Mouse (Mus musculus) macrophage (primary cell): ENCODE results near the gene Gm49425. TPM values are rescaled to one million over a fixed set of nuclear protein-coding genes. Genes with fewer than 3 reads are reported as not detected.

ENCODE experiments used
- H3K27ac ChIP-seq: fragments of 350-480 bp; formaldehyde crosslinking; 2 replicates; pipeline ENCODE4 v1.9.0; 2021
- H3K36me3 ChIP-seq: fragments of 350-480 bp; formaldehyde crosslinking; 2 replicates; pipeline ENCODE4 v1.9.0; 2021; ENCODE audit errors: inconsistent target
- H3K4me3 ChIP-seq: fragments of 350-480 bp; formaldehyde crosslinking; 2 replicates; pipeline ENCODE4 v1.9.0; 2021; ENCODE audit errors: inconsistent target
- H3K79me2 ChIP-seq: fragments of 350-480 bp; formaldehyde crosslinking; 2 replicates; pipeline ENCODE4 v1.9.0; 2021; ENCODE audit errors: inconsistent target
- WGBS: methylation state at CpG from one replicate; pipeline ENCODE4 v1.1.7; 2026; ENCODE audit warnings: inconsistent platforms; ENCODE audit not compliant: missing documents; 5-methylcytosine and 5-hydroxymethylcytosine counted together
- polyA plus RNA-seq: library from polyadenylated mRNA; stranded (reverse); fragments of 250-400 nt; gene quantifications from 3 replicates; pipeline ENCODE4 v1.2.4, GENCODE M21; 2018; ENCODE audit warnings: inconsistent platforms

Gm49425 gene
- polyA plus RNA-seq, 1 experiment from 2014 or later, result not detected

DNA sequence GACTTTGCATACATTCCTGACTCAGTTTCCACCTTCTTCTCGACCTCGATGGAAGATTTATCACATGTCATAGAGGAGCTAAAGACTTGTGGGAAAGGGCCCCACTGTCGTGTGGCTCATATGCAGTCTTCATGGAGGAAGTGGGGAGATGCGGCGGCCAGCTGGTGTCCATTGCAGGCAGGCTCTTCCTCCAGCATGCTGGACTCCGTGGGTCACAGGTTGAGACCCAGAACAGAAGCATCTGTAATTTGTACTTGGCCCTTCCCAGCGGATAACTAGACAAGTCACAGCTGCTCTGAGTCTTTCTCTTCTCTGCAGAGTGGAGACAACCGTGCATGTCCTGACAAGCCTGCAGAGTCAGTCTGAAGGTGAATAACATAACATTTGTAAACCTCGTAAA lies 8.8 kb downstream of the Gm49425 start:
- H3K4me3 ChIP-seq, result no peak overlapping the region
- H3K79me2 ChIP-seq, result no peaks in the 10 kb centered on the region
- no peak overlapping the region for H3K27ac ChIP-seq
- 78% methylated on average over 9 of the region's 9 CpGs for WGBS
- no peaks in the 10 kb centered on the region for H3K36me3 ChIP-seq

DNA sequence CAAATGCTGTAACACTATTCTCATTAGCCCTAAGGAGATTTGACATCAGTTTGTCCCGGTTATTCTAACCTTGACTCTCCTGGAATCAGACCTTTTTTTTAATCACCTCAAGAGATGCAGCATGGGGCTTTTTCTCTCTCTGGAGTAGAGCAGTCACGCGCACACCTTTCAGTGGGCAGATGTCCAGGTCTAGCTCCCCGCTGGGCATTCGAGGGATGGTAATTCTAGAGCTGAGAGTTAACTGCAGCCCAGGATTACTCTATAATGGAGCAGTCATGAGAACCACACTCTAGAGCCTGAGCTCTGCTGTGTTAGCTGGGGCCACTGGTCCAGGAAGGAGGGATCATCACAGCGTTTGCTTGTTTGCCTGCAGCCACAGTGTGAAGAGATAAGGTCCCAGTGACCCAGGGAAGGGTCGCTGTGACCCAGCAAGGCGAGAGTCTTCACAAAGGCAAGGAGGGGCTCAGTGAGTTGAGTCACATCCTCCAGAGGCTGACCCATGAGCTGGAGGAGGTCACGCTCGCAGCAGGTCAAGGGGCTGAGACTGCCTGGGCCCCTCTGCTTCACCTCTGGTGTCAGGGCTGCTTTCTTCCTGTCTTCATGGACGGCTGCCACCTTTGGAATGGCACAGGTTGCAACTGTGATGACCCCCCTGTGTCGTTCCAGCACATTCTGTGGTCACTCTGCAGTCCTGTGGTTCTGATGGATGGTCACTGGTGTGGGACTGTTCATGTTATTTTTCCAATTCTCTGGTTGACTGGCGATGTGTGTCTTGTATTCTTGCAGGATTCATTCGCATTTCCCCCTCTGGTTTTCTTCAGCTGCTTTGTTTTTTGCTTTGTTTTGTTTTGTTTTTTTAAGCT lies 9.9 kb downstream of the Gm49425 start:
- Histone ChIP-seq H3K27ac (no peak overlapping the region), H3K36me3 (no peaks in the 10 kb centered on the region), H3K4me3 (no peak overlapping the region), H3K79me2 (no peaks in the 10 kb centered on the region)
- WGBS, result 65% methylated on average over 14 of the region's 14 CpGs

DNA sequence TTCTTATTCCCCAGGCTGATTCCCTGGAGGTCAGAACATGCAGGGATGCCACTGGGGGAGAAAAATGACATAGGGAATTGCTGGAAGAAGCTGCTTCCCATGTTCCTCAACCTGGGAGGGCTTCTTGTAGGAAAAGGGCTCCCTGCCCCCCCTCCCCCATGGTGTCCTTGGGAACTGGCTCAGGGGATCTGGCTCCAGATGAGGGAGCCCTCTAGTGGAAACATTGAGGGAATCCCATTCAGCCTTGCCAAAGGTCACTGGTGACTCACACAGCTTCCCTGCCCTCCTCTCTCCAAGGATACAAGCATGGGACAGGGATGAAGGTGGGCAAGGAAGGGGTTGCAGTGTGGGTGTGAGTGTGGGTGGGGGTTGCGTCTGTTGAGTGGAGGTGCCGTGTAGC lies 19.9 kb downstream of the Gm49425 start:
- H3K36me3 ChIP-seq, result no peaks in the 10 kb centered on the region
- H3K4me3 ChIP-seq, result no peak overlapping the region
- no peak overlapping the region for H3K27ac ChIP-seq
- H3K79me2 ChIP-seq, result no peaks in the 10 kb centered on the region
- WGBS, result 92% methylated on average over 2 of the region's 2 CpGs

DNA sequence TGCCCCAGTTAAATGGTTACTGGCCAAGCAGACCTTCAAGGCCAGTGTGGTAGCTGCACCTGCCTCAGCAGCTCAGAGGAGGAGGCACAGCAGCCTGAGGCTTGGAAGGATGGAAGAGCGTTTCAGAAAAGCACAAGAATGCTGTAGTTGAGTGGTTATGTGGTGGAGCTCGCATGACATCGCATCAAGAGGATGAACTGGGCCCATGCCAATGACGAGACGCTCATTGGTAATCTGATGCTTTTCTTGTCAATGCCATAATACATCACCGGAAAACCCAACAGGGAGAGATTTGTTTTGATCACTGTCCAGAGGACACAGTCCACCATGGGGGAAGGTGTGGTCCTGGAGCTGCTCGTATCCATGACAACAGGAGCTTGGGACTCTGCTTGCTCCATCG lies 21.8 kb downstream of the Gm49425 start:
- no peaks in the 10 kb centered on the region for H3K79me2 ChIP-seq
- H3K27ac ChIP-seq, result no peak overlapping the region
- WGBS, result 93% methylated on average over 8 of the region's 8 CpGs
- no peaks in the 10 kb centered on the region for H3K36me3 ChIP-seq
- no peak overlapping the region for H3K4me3 ChIP-seq

DNA sequence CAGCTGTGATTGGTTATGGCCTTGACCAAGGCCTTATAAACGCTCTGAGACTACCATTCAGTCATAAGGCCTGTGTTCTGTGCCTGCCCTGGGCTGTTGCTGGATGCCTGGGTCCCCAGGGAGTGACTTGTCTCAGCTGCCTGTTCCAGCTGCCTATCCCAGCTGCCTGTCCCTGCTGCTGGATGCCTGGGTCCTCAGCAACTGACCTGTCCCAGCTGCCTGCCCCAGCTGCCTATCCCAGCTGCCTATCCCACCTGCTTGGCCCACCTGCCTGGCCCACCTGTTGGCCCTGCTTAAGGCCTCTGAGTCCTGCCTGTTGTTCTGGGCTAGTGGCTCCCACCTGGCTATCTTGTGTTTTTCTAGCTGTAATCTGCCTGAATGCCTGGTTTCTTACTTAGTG lies 22.9 kb downstream of the Gm49425 start:
- H3K36me3 ChIP-seq, result no peaks in the 10 kb centered on the region
- H3K4me3 ChIP-seq, result no peak overlapping the region
- H3K27ac ChIP-seq, result no peak overlapping the region
- 71% methylated on average over 1 of the region's 1 CpGs for WGBS
- no peaks in the 10 kb centered on the region for H3K79me2 ChIP-seq

DNA sequence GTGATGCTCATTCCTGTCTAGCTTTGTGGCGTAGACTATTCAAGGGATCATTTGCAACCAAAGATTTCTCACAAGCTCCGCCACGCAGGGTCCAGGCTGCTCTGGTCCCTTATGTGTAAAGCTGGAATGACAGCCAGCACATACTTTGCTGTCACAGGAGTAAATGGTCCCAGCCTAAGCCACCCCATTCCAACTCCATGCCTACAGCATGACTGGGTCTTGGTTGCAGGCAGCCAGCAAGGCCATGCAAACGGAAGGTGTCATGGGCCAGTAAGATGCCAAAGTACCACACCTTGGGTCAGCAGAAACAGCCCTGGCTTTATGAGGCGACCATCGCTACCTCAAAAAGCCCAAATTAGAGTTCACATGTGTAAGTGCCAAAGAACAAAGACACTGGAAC lies 23.3 kb downstream of the Gm49425 start:
- Histone ChIP-seq H3K27ac (no peak overlapping the region), H3K36me3 (no peaks in the 10 kb centered on the region), H3K79me2 (no peaks in the 10 kb centered on the region), H3K4me3 (no peak overlapping the region)
- WGBS, result 93% methylated on average over 6 of the region's 6 CpGs

DNA sequence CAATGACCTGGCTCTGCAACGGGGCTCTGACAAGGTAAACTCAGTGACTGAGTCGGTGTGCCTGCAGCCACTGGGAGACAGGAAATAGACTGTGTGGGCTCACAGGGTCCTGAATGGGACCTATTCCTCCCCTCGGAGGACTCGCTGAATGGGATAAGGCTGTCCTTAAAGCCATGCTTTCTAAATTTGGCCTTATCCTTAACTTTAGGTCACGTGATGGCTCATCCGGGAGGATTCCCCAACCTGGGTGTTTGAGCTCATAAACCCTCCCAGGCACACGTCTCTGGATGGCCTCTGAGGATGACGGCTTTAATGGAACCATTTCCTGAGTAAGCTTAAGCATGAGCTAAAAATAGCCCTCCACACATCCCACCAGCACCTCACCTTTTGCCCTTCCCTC lies 24.3 kb downstream of the Gm49425 start:
- no peak overlapping the region for H3K27ac ChIP-seq
- WGBS, result 56% methylated on average over 8 of the region's 8 CpGs
- H3K79me2 ChIP-seq, result no peaks in the 10 kb centered on the region
- no peak overlapping the region for H3K4me3 ChIP-seq
- H3K36me3 ChIP-seq, result no peaks in the 10 kb centered on the region

DNA sequence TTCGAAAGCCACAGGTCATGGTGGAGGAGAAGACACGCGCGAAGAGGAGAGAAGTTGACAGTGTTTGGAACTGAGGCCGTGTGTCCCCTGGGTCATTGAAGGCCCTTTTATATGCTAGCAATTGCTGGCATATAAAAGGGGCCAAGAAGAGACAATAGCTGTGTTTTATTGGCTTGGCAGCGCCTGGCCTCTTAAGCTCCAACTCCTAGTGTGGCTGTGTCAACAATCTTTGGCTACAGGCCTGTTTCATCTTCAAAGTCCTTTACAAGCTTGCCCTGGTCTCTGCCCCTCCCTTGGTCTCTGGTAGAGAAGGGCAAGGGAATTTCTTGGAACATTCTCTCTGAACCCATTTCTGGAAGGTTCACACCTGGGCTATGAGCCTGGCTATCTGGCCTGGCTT lies 25.6 kb downstream of the Gm49425 start, which contains the start of gene Krt83:
TSS of gene Krt83 (minus strand) at position 82 of the 400 bp plus-strand sequence.
- Histone ChIP-seq H3K4me3 (no peak within 1 kb of the TSS), H3K79me2 (no peaks in the 10 kb centered on the region), H3K36me3 (no peaks in the 10 kb centered on the region), H3K27ac (no peak within 1 kb of the TSS)
- 91% methylated on average over 6 of the region's 6 CpGs for WGBS

DNA sequence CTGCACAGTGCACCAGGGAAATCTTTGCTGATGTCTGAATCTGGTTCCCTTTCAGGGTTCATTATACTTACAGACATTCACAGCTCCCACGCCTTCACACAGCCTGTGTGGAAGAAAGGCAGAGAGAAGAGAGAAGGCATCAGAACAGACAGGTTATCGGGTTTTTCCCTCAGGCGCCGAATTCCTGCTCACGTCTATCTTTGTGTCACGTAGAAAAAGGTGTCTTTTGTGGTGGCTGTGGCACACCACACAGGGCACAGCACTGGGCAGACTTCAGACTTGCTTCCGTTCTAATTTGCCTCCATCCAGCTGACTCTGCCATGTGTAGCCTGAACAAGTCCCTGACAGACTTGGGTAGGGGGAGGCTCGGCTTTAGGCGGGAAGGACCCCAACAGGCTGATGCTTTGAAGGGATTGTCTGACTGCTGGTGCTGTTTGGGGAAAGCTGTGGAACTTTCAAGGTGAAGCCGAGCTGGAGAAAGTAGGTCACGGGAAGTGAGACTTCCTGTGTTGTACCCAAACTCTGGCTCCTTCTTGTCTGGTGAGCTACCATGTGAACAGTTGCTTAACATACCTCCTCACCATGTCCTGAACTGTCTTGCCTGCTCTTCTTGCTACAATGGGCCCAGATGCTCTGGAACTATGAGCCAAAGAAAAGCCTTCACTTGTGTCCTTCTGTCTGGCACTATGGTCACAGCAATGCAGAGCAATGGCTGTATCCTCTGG lies 31.0 kb downstream of the Gm49425 start:
- no peaks in the 10 kb centered on the region for H3K36me3 ChIP-seq
- H3K4me3 ChIP-seq, result no peak overlapping the region
- WGBS, result 43% methylated on average over 11 of the region's 11 CpGs
- no peaks in the 10 kb centered on the region for H3K79me2 ChIP-seq
- no peak overlapping the region for H3K27ac ChIP-seq

DNA sequence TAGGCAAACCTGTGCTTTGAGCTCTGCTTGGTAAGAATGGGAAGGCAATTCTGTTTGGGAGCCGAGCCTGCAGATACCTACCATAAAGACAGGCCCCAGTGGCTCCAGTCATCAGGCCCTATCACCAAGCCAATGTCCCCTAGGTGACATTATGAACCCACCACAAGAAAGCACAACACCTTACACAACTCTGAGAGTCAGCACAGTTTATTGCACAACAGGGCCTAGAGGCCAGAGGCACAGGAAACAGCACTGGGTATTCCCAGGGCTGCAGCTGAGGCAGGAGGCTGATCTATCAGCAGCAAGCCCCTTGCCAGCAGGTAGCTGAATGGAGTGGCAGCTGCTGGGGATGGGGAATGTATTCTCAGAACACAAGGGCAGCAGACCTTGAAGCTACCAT lies 32.1 kb downstream of the Gm49425 start:
- H3K4me3 ChIP-seq, result no peak overlapping the region
- WGBS, result 73% methylated on average over 1 of the region's 1 CpGs
- no peak overlapping the region for H3K27ac ChIP-seq
- H3K79me2 ChIP-seq, result no peaks in the 10 kb centered on the region
- H3K36me3 ChIP-seq, result no peaks in the 10 kb centered on the region

DNA sequence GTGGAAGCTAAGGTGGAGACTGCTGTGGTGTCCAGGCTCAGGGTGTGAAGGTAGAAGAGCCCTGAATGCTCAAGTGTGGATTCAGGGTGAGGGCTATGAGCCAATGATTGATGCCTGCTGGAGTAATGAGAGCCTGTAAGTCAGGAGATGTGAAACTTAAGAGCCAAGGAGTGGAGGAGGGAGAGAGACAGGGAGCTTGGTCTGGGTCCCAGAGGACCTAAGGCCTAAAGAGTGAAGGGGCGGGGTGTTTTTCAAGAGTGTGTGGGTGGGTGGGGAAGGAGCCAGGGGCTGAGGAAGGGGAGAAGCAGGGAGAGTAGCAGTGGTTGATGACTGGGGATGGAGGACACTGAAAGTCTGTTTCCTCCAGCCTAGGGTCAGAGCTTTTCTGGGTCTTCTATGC lies 33.4 kb downstream of the Gm49425 start:
- H3K4me3 ChIP-seq, result no peak overlapping the region
- no peak overlapping the region for H3K27ac ChIP-seq
- WGBS, result 88% methylated on average over 1 of the region's 1 CpGs
- H3K79me2 ChIP-seq, result no peaks in the 10 kb centered on the region
- H3K36me3 ChIP-seq, result no peaks in the 10 kb centered on the region

DNA sequence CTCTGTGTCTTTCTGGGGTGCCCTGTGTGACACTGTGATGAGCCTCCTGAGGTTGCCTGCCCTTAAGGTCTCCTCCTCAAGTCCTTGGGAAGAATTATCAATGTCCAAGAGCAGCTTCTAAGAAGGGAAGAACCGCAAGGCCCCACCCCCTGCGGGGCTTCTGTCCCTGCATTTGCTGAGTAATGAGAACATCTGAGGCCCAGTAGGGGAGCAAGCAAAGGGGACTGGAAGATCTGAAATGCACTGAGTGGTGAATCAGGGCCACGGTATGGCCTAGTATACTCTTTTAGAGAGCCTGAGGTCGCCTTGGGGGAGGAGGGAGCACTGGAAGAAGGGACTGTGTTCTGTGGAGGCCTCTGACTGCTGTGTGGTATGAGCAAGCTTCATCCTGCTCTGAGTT lies 35.0 kb downstream of the Gm49425 start:
- no peak overlapping the region for H3K27ac ChIP-seq
- no peaks in the 10 kb centered on the region for H3K36me3 ChIP-seq
- H3K4me3 ChIP-seq, result no peak overlapping the region
- H3K79me2 ChIP-seq, result no peaks in the 10 kb centered on the region
- WGBS, result 27% methylated on average over 4 of the region's 4 CpGs

DNA sequence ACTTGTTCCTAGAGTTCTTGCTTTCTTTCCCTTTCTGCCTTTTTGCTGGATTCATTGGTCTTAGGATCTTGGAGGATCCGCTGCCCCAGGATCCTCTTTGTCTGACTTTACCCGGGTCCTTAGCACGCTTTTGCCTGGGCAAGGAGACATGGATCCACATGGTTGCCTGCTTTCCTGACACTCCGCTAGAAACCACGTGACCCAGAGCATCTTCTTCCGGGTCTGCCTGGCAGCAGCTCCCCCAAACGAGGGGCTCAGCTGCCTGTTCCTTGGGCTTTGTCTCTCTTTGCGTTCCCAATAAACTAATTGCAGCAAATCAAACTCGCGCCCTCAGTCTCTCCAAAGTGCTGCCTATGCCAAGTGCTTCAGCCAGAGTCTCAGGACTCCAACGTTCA lies 37.4 kb downstream of the Gm49425 start:
- H3K4me3 ChIP-seq, result no peak overlapping the region
- no peaks in the 10 kb centered on the region for H3K36me3 ChIP-seq
- no peaks in the 10 kb centered on the region for H3K79me2 ChIP-seq
- 44% methylated on average over 11 of the region's 11 CpGs for WGBS
- no peak overlapping the region for H3K27ac ChIP-seq

DNA sequence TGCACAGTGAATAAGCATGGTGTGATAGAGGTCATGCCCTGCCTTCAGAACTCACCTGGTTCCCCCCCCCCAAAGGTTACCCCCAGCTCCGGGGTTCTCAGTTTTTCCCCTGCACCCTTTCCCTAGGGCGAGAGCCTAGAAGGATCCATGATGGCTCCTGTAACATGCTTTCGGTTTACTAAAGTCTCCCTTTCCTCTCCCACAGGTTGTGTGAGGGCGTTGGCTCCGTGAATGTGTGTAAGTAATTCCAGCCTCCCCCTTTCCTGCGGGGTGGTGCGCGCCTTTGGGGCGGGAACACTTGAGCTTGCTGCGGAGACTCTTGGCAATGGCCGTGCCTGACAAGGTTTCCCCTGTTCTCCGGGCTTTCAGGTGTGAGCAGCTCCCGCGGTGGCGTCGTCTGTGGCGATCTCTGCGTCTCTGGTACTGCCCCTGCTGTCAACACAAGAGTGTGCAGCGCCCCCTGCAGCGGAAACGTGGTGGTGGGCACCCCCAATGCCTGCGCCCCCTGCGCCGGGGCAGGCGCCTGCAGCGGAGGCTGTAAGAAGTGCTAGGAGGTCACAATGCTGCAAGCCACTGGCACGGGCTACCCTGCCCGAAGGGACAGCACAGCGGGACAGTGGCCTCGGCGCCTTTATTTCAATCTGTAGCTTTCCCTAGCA lies 37.9 kb downstream of the Gm49425 start:
- Histone ChIP-seq H3K27ac (no peak overlapping the region), H3K79me2 (no peaks in the 10 kb centered on the region), H3K36me3 (no peaks in the 10 kb centered on the region), H3K4me3 (no peak overlapping the region)
- WGBS, result 6% methylated on average over 29 of the region's 31 CpGs

DNA sequence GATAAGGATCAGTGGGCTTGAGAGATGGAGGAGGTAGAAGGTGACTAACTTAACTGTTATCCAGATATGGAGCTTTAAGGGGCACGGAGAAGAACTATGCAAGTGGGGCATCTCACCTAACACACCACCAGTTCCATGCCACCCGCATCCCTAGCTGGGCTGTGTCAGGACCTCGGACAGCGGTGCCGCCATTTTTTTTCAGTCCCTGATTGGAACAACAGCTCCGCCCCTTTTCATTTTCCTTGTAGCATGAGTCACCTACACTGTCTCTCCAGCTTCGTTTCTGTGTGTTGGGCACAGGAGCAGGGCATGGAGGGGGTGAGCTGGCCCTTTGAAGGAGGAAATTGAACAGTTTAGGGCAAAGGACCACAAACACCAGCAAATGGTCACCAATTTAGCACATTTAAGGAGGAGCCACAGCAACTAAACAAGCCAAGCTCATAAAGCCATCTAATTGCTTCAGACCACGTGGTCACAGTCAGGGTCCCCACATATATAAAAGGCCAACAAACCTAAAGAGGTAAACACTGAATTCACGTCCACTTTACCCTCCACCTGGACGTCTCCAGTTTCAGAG lies 44.0 kb downstream of the Gm49425 start, which contains the start of gene Krt86:
TSS of gene Krt86 (plus strand) at position 527 of the 577 bp plus-strand sequence.
- H3K27ac ChIP-seq, result no peak within 1 kb of the TSS
- no peaks in the 10 kb centered on the region for H3K79me2 ChIP-seq
- no peaks in the 10 kb centered on the region for H3K36me3 ChIP-seq
- WGBS, result 29% methylated on average over 9 of the region's 10 CpGs
- H3K4me3 ChIP-seq, result no peak within 1 kb of the TSS
